Mouse (Mus musculus) myocyte (in vitro differentiated cells): ENCODE results near the gene Mynn.

ENCODE experiments used
- CEBPB ChIP-seq: IDR thresholded peaks from 2 replicates; pipeline ENCODE4 v1.6.1; 2011; ENCODE audit warnings: mild to moderate bottlenecking, moderate library complexity; ENCODE audit not compliant: poor library complexity, insufficient read depth, severe bottlenecking
- E2F4 ChIP-seq: IDR thresholded peaks from one replicate; pipeline ENCODE4 v1.6.1; 2011; ENCODE audit warnings: mild to moderate bottlenecking, control low read depth, moderate library complexity; ENCODE audit not compliant: insufficient read depth
- MAX ChIP-seq: IDR thresholded peaks from one replicate; pipeline ENCODE4 v1.6.1; 2011; ENCODE audit warnings: low read depth, mild to moderate bottlenecking, control low read depth
- MYOD1 ChIP-seq, 3 experiments: IDR thresholded peaks; one replicate each; pipeline ENCODE4 v1.6.1; 2011; ENCODE audit warnings: control low read depth in 2 of 3, low read depth in 2 of 3, mild to moderate bottlenecking in 2 of 3, moderate library complexity in 1 of 3; ENCODE audit not compliant: insufficient read length in 2 of 3, control insufficient read depth in 1 of 3
- MYOG ChIP-seq, 3 experiments: IDR thresholded peaks; one replicate each; pipeline ENCODE4 v1.6.1; 2011; ENCODE audit warnings: control low read depth in 2 of 3, low read depth in 2 of 3, mild to moderate bottlenecking in 2 of 3; ENCODE audit not compliant: insufficient read length in 2 of 3, control insufficient read depth in 1 of 3, insufficient read depth in 1 of 3
- POLR2A ChIP-seq: IDR thresholded peaks from one replicate; pipeline ENCODE4 v1.6.1; 2011; ENCODE audit warnings: low read depth, mild to moderate bottlenecking, control low read depth, moderate library complexity; ENCODE audit not compliant: insufficient read length
- POLR2AphosphoS2 ChIP-seq: IDR thresholded peaks from one replicate; pipeline ENCODE4 v1.6.1; 2011; ENCODE audit warnings: low read depth, control low read depth; ENCODE audit not compliant: insufficient read length
- SRF ChIP-seq: IDR thresholded peaks from one replicate; pipeline ENCODE4 v1.6.1; 2011; ENCODE audit warnings: low read depth; ENCODE audit not compliant: control insufficient read depth, insufficient read length
- TCF12 ChIP-seq: IDR thresholded peaks from one replicate; pipeline ENCODE4 v1.6.1; 2011; ENCODE audit warnings: mild to moderate bottlenecking, control low read depth; ENCODE audit not compliant: poor library complexity, insufficient read depth, severe bottlenecking
- TCF3 ChIP-seq: IDR thresholded peaks from one replicate; pipeline ENCODE4 v1.6.1; 2011; ENCODE audit warnings: low read depth, control low read depth; ENCODE audit not compliant: insufficient read length
- USF1 ChIP-seq: IDR thresholded peaks from one replicate; pipeline ENCODE4 v1.6.1; 2011; ENCODE audit warnings: low read depth, mild to moderate bottlenecking, control low read depth, moderate library complexity

GRCm38 (mm10) chr3:30592418-30592853 is 9.4 kb upstream of the Mynn start:
- no peak for TF ChIP-seq POLR2A
- TF ChIP-seq USF1: no peak
- no peak for TF ChIP-seq POLR2AphosphoS2
- no peak for TF ChIP-seq MYOG (IDR thresholded peaks at IDR 0.05; ENCODE audit: control insufficient read depth in 1 of 3, insufficient read depth in 1 of 3, insufficient read length in 2 of 3, low read depth in 2 of 3)
- TF ChIP-seq CEBPB: no peak
- TF ChIP-seq MYOD1 (IDR thresholded peaks at IDR 0.05; ENCODE audit: control insufficient read depth in 1 of 3, insufficient read length in 2 of 3, low read depth in 2 of 3): no peak
- TF ChIP-seq E2F4: no peak
- TF ChIP-seq SRF: no peak
- no peak for TF ChIP-seq MAX
- TF ChIP-seq TCF3: no peak
- no peak for TF ChIP-seq TCF12
